Mouse (Mus musculus) urinary bladder, postnatal 10 days (tissue): ENCODE results near the gene Fam71f1.

Source experiments
- DNase-seq: peaks from one replicate; pipeline ENCODE4 v3.0.0; 2022; ENCODE audit warnings: low spot score

Fam71f1 gene

DNA sequence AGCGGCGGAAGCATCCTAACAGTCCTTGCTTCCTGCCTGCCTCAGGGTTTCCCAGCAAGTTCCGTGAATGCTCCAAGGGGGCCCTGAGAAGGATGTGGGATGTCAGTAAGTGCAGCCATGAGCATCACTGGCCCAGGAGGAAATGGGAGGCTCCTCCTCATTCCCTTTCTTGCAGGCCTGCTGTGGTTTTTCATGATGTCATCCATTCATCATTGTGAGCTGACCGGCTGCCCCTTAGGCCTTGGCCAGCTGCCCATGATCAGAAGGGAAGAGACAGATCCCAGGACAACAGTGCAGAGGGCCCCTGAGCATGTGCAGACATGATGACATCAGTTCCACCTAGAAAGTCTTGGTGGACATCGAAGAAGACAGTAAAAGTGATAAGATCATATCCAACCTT is at the start of gene Fam71f1:
Fam71f1 (plus strand) TSS at position 262 of the 400 bp plus-strand sequence.
- no peak for DNase-seq

DNA sequence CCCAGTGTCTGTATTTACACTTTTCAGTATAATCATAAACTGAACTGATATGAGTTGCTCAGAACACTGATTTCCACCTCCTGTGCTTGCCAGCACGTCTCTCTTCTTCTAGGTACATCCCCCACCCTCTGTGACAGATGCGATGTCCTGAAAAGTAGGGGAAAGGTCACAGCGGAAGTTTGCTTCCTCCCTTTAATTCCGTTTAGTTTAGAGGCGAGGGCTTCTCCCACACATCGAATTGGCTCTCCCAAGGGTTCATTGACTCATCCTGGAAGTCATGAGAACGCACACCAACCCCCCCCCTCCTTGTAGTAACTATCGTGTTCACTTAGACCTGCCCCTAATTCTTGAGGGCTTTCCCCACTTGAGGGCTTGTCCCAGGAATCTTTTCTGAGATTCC is 48.0 kb upstream of the Fam71f1 start:
- DNase-seq: no peak

DNA sequence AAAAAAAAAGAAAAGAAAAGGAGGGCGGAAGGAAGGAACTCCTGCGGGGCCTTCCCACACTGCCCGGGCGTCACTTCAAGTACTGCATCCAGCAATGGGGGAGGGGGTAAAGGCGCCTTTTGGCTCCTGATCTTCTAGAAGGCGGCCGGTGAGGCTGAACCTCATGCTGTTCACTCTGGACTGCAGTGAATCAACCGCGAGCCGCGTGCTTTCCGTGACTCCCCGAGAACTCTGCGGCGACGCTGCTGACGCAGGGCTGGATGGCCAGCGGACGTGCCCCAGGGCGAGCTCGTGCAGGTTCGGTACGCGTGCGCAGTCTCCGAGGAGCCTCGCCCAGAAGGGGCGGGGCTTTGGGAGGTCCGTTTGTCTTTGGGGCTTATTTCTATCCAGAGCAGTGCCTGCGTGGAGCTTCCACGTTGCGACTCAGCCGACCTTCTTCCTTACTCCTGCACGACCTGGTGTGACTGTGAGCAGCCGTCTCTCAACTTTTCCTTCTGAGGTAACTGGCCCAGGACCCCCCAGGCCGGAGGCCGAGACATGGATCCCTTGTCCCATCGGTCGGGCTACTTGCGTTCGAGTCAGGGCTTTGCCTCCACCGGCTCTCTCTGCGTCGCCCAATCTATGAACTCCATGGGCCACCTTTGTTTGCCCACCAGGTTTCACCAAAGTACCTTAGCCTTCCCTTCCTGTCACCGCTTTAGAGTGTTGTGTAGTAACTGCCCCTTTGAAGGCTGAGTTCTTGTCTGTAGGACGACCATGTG is 46.4 kb upstream of the Fam71f1 start, which contains the start of gene Hilpda:
Hilpda (plus strand) TSS at position 177 of the 761 bp plus-strand sequence.
- peak; percentile 70 for DNase-seq

DNA sequence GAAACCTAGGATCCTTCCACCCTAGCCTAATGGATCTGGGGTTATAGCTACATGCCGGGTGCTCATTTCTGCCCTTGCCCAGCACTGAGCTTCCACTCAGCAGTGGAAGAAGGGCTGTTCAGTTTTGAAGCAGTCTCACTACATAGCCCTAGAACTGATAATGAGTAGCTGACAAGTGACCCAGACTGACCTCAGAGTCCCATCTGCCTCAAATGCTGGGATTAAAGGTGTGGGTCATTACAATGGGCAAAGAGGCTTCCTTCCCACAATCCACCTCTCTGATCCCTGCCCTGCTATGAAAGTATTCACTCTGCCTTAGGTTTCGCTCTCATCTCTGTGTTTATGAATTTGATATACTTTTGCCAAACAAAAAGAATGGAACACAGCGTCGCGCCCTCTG is 42.2 kb upstream of the Fam71f1 start:
- DNase-seq: no peak

DNA sequence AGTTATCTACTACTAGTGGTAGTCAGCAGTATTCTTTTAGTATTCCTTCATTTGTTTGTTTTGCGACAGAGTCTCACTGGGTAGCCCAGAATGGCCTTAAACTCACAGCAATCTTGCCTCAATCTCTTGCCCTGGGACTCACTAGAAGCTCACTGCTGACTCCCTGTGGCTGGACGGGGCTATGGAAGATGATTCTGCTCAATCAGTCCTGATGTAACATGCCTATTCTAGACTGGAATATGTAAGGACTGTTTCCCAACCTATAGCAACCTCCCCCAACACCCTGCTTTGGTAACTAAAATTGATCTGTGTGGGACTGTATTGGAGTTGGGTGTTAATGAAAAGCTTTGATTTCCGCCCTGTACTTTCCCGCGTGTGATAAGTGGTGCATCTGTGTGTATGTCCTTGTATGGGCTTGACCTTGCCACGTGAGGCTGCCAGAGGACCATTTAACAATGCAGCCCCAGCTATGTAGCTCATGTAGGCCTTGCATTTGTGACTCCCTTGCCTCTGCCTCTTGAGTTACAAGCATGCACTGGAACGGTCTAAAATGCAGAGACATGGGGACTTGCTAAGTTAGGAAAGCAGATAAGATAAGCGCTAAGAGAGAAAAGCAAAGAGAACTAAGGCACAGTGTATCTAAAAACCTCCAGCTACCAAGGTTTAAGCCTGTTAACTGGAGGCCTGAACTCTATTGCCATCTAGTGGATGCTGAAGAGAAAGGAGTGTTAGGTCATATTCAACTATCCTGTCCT is 40.2 kb upstream of the Fam71f1 start:
- DNase-seq: no peak

DNA sequence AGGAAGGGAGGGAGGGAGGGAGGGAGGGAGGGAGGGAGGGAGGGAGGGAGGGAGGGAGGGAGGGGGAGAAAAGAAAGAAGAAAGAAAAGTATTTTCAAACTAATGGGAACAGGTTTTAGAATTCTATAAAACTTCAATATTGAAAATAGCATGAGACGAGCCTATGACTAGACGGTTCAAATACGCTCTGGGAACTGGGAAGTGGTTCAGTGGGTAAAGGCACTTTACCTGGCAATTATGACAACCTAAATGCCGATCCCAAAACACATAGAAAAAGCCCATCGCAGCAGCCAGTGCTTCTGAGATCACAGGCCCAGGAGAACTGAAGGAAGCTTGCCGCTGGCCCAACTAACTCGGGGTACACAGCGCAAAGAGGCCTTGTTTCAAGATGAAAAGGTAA is 39.6 kb upstream of the Fam71f1 start, which contains the start of gene Fam71f2:
Fam71f2 (plus strand) TSS at position 301 of the 400 bp plus-strand sequence.
- DNase-seq: no peak

DNA sequence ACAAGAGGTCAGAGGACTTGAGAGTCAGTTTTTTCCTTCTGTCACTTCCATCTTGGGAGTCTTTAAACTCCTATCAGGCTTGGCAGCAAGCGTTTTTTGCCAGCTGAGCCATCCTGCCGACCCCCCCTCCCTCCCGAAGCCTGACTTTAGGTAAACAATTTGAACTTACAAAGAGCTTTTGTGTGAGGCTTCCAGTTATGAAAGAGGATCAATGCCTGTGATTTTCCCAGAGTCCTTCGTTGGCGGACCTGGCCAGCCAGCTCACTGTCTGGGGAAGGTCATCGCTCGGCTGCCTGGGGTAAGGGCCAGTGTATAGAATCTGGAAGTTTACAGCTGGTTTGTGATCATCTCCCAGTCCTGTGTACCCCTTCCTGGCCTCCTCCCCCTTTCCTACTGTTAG is 38.3 kb upstream of the Fam71f1 start:
- no peak for DNase-seq

DNA sequence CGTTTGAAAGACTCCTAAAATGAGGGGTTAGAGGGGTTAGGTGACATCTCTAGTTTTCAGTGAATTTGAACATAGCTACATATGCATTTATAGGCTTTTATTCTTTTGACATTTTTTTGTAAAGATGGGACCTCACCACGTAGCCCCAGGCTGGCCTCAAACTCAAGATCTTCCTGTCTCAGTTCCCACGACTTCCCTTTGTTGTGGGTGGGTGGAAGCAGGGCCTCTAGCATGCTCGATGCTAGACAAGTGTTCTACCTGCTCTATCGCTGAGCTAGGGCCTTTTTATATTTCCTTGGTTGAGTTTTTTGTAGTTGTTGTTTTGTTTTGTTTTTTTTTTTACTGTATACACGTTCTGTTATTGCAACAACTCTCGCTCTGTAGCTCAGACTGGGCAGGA is 32.1 kb upstream of the Fam71f1 start:
- DNase-seq: no peak

DNA sequence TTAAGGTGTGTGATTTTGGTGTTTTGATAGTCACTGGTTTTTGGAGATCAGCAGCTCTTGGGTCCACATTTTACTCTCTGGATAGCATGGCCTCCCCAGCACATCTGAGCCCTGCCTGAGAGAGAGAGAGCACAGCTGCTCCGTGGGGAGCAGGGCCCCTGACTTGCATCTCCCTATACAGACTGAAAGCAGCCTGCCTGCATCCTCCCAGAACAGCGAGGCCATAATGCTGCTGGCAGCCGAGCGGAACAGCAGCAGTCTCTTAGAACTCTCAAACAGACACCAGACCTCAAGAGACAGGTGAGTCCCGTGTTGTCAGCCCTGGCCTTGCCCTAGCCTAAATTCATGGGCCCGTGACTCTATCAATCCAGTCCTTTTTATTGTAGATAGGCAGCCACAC is 31.5 kb upstream of the Fam71f1 start:
- DNase-seq: no peak

DNA sequence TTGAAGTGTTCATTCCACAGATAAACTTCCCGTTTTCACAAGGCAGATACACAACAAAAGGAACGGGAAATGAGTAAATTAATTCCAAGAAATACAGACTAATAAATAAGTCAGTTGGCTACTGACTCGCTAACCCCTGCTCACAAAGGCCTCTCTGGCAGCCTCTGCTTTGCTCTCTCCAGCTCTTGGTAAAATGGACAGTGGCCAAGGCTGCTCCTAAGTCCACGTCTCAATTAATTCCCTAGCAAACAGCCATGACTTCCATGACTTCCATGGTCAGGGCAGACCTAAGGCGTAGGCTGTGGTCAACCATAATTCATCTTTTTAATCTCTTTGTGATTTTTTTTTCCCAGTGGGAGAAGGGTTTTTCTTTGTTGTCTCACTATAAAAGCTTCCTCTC is 31.0 kb upstream of the Fam71f1 start:
- no peak for DNase-seq

DNA sequence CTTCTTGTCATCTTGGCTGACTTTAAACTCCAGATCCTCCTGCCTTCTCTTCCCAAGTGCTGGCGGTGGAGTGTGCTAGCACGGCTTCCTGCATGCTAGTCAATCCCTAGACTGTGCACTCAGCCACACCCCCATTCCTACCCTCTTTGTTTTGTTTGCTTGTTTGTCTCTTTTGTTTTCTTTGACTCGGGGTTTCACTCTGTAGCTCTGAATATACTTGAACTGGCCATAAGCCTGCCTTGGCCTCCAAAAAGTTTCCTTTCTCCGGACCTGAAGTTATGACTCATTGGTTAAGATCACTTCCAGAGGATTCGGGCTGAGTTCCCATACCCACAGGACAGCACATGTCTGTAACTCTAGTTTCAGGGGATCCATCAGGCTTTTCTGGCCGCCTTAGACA is 30.3 kb upstream of the Fam71f1 start:
- no peak for DNase-seq

DNA sequence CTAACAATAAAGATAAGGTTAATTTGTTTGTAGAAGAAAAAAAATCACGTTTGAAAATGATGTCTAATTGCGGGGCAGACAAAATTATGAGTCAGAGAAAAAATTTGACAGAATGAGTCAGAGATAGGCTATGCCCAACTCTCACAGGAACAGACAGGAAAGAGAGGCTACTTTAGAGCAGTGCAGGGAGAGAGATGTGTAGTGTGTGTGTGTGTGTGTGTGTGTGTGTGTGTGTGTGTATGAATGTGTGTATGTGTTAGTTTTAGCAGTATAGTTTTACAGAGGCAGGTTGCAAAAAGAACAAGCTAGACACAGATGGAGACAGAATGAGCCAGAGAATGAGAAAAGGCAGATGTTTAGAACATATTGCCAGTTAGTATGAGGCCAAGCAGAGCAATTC is 19.8 kb upstream of the Fam71f1 start:
- DNase-seq: no peak

DNA sequence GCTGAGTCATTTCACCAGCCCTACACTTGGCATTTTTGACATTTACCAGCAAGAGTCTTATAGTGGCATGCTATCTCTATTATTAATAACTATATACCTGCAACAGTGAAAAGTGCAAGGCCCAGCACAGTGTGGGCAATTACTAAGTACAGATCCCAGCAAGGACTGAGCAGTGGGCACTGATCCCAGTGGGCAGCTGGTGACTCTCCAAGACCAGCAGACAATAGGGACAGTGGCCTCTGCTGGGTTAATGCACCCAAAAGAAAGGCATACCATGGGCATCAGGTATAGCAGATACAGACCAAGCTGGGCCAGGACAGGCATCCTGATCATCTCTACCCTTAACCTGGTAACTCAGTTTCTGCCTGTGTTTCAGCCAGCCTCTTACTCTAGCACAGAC is 15.7 kb upstream of the Fam71f1 start:
- DNase-seq: no peak

DNA sequence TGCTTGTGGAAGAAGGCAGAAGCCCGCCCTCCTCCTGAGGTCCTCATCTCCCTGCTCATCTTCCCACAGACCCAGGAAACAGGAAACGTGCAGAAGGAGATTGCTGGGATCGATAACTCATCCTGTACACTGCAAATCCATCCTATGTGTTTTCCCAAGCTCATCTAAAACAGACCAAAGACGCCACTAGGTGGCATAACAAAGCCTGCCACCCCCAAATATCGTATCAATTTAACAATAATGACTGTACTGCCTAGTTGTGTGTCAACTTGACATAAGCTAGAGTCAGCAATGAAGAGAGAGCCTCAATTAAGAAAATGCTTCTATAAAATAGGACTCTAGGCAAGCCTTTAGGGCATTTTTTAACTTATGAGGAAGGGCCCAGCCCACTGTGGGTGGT is 15.2 kb upstream of the Fam71f1 start:
- no peak for DNase-seq

DNA sequence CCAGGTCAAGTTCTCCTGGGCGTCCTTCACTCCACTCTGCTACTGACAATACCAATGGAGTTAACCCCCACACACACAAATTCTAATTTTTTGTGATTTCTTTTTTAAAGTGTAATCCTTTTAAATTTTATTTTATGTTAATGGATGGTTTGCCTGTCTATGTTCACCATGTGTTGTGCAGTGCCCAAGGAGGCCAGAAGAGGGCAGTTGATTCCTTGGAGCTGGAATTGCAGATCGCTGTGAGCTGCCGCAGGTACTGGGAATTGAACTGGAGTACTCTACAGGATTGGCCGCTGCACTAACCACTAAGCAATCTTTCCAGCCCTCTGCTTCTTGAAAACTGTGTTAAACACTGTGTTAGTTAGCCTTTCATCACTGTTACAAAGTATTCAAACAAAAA is 13.5 kb upstream of the Fam71f1 start:
- DNase-seq: no peak

DNA sequence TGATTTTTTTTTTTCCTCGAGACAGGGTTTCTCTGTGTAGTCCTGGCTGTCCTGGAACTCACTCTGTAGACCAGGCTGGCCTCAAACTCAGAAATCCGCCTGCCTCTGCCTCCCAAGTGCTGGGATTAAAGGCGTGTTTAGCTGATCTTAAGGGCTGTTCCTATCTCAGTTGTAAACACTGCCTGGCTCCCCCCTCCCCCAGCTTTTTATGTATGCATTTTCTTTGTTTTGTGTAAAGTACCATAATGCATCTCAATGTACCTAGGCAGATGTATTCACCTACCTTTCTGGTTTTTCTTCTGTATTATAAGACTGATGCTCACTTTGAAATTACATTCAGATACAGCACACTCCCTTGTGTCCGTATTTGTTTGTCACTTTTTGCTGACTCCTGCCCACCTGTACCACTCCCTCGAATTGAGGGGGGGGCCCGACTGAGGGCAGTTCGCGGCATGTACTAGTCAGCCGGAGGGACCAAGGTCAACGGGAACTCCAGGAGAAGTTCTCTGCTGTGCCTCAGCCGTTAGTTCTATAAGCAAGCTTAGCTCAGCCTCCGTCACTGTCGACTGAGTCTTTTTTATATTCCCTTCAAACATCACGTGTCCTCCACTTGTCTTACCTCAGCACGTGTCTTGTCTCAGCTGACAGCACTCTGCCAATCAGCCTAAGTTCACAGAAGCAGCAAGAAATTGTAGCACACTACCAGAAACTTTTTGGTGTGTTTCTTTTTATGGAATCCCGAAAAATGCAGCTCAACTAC is 9.9 kb upstream of the Fam71f1 start:
- no peak for DNase-seq

DNA sequence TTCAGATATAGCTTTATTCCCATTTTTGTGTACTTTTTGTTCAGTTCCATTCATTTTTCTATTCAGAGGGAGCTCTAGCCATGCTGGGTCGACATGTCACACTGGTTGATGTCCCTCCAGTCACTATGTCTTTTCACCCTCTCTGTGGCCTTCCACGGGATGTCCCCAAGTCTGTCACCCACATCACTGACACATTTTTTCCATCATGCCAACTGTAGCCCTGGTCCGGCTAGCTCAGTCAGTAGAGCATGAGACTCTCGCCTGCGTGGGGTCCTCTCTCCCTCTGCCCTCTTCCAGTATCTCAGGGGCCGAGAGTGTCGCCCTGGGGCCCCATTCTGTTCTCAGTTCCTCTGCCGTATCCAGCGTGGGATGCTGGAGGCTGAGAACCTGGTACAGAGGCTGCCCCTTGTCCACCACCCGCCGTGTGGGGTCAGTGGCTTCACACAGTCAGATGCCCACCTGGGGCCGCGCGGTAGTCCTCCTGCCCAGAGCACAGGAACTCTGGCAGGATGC is 5.2 kb upstream of the Fam71f1 start:
- no peak for DNase-seq

DNA sequence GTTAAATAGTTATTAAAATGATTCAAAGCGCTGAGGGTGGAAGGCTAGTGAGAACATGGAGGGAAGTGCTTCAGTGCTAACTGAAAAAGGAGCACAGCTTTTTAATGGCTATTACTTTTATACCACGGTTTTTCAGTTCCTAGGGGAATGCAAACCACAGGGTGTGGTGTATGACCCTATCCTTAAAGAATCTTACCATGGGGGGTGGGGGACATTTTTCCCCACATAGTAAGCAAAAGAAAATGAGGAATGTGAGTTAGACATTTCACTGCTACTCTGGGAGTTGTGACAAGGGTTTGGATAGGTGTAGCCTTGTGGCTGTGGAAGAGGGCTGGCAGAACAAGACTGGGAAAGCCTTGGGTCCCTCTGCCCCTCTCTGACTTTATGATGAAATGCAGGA is 1.7 kb upstream of the Fam71f1 start:
- DNase-seq: no peak

DNA sequence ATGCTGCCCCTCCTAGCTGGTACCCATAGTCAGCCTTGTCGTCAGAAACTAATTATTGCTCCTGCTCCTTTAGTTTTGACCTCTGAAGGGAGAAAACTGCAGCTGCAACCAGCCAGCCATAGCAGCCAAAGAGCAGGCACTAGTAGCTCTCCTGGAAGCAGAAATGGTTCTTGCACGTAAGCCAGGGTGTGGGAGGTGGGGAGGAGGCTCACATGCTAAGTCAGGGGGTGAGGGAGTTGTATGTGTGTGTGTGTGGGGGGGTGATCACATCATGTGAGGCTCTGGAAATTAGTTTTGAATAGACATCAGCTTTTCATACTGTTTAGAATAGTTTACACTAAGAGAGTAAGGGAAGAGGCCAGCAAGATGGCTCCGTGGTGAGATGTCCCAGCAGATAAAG is 999 bp upstream of the Fam71f1 start:
- DNase-seq: no peak

DNA sequence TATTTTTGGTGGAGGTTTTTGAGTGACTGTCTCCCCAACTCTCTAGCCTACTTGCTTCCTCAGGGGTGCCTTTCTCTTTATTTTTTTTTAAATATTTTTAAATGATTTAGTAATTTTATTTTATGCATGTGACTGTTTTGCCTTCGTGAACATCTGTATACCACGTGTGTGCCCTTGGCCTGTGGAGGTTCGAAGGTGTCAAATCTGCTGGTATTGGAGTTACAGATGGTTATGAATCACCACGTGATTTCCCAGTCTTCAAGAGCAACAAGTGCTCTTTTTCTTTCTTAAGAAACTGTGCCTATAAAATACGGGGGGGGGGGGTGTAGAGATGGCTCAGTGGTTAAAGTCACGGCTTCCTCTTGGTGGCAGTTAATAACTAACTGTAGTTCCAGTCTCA is 2.6 kb downstream of the Fam71f1 start:
- DNase-seq: no peak

DNA sequence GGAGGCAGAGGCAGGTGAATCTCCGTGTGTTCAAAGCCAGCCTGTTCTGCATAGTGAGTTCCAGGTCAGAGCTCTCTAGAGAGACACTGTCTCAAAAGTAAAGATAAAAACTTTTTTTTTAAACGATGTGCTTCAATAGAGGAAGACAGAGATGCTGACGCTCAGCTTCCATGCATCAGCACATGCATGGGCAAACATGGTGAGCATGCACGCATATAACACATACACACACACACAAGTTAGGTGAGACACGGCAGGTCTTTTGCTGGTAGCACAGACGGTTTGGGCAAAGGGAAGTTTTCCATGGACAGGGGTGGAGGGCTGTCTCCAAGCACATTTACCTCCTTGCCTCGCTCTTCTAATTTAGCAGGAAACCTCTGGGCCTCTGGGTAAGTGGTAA is 3.2 kb downstream of the Fam71f1 start:
- no peak for DNase-seq

DNA sequence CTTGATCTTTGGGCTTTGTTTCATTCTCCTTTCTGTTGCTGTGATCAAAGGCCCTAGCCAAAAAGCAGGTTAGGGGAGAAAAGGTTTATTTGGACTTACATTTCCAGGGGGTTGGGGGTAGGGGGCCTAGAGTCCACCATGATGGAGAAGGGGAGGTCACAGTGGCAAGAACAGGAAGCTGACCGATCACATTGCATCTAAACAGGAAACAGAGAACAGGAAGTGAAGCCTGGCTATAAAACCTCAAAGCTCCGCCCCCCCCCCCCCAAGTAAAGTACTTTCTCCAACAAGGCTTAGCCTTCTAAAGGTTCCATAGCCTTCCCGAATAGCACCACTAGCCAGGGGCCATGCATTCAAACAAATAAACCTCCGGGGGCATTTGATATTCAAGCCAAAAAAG is 3.8 kb downstream of the Fam71f1 start:
- no peak for DNase-seq

DNA sequence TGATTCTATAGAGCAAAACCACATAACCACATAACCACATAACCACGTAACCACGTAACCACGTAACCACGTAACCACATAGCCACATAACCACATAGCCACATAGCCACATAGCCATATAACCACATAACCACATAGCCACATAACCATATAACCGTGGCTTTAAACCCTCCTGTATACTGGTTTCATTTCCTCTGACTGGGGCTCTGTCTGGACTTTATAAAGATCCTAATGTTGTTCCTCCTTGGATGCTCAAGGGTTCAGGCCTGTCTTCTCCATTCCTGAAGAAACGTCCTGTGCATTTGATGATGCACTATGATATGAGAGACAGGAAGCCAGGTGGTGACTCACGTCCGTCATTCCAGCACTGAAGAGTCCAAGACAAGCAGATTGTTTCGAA is 8.0 kb downstream of the Fam71f1 start:
- DNase-seq: no peak
